Mouse (Mus musculus) naive thymus-derived CD4-positive, alpha-beta T cell, adult 2 months (primary cell): ENCODE results near the gene Dtx1.

Source experiments
- DNase-seq: peaks from one replicate; pipeline ENCODE4 v3.0.0-alpha.2; 2011; ENCODE audit warnings: low read depth

The Dtx1 gene

DNA sequence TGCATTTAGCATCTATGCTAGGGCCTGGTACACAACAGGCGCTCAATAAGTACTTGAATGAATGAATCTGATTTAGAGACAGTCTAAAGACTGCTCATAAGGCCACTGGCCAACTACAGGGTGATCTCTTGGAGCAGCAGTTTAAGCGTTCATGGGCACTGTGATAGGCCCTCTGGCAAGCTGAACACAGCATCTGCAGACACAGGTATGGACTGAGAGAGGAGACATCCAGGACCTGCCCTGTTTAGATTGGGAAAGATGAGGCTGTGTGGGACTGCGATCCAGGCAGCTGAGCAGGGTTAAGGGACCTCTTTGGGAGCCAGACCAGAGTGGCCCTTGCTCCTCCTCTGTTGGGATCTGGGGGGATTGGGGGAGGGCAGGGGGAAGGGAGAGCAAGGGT lies at the start of gene Dtx1:
Gene Dtx1, minus strand, starts transcription at position 101 of the 400 bp plus-strand sequence.
- no peak for DNase-seq

GRCm38 (mm10) chr5:120754215-120754614 lies 42.5 kb upstream of the Dtx1 start:
- no peak for DNase-seq

DNA sequence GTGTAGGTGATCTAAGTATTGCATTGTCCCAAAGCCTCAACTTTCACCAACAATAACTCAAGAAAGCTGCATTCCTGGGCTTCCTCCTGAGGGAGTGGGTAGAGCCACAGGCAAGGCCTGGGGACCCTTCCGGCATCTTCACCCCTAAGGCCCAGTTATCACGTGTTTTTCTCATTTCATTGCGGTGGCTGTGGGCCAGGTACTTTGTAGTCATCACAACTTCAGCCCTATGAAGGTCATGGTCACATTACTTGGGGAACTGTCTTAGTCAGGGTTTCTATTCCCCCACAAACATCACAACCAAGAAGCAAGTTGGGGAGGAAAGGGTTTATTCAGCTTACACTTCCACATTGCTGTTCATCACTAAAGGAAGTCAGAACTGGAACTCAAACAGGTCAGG lies 41.1 kb upstream of the Dtx1 start:
- DNase-seq: no peak

DNA sequence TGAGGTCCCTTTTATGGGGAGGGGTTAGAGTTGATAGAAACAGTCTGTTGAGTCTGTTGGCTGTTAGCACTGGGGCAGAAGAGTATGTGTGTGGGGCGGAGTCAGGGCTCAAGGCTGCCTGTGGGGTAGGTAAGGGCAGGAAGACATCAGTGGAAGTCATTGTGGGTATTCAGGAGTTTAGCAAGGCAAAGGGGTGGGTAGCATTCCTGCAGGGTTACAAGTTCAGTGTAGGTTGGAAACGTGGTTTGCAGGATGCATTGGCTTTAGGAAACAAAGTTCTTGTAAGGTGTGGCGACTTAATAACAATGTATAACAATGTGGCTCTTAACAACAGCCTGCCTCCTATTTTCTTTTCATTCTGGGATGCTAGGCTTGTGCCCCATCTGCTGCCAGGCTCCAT lies 39.5 kb upstream of the Dtx1 start:
- no peak for DNase-seq

- peak; percentile 50 for DNase-seq
Measured at GRCm38 (mm10) chr5:120749688-120750087, 38.0 kb upstream of the Dtx1 start, which contains the start of gene Oas2. Gene Oas2, minus strand, starts transcription at chr5:120749853.

DNA sequence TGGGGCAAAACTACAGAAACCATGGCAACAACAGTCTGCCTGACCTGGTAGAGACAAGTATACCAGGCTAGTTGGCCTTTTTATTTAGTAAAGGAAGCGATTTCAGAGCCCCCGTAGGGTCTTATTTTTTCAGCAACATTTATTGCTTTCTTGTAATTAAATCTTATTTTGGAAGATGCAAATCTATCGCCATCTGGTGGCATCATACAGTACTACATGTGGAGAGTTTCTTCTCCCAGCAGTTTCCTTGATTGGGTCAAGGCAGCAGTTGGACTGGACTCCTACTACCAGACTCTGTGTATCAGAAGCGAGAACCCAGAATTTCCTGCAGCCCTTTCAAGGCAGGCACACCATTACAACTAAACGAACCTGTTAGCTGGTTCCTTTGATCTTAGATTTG lies 34.7 kb upstream of the Dtx1 start:
- peak; percentile 84 for DNase-seq

DNA sequence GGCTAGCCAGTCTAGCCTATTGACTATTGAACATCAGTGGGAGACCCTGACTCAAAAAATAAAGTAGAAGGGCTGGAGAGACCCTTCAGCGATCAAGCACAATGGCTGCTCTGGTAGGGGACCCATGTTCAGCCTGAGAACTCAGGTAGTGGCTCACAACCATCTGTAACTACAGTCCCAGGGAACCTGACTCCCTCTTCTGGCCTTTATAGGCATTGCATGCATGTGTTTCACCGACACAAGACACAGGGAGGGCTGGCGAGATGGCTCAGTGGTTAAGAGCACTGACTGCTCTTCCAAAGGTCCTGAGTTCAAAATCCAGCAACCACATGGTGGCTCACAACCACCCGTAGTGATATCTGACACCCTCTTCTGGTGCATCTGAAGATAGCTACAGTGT lies 30.4 kb upstream of the Dtx1 start:
- peak; percentile 84 for DNase-seq

- DNase-seq: no peak
Measured at GRCm38 (mm10) chr5:120734380-120734990, 22.8 kb upstream of the Dtx1 start.

- no peak for DNase-seq
Measured at GRCm38 (mm10) chr5:120733696-120734095, 22.0 kb upstream of the Dtx1 start.

GRCm38 (mm10) chr5:120732740-120733139 lies 21.0 kb upstream of the Dtx1 start:
- DNase-seq: no peak

- DNase-seq: no peak
Measured at GRCm38 (mm10) chr5:120729319-120729718, 17.6 kb upstream of the Dtx1 start.

GRCm38 (mm10) chr5:120725811-120726455 lies 14.2 kb upstream of the Dtx1 start:
- no peak for DNase-seq

DNA sequence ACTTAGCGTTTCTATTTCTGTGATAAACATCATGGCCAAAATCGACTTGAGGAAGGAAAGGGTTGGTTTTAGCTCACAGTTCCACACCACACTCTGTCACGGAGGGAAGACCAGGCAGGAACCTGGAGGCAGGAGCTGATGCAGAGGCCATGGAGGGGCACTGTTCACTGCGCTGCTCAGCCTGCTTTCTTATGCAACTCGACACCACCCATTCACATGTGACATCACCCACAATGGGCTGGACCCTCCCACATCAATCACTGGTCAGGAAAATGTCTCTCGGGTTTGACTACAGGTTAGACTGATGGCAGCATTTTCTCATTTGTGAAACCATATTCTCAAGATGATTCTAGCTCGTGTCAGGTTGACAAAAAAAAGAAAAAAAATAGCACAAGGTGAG lies 9.3 kb upstream of the Dtx1 start:
- DNase-seq: no peak

DNA sequence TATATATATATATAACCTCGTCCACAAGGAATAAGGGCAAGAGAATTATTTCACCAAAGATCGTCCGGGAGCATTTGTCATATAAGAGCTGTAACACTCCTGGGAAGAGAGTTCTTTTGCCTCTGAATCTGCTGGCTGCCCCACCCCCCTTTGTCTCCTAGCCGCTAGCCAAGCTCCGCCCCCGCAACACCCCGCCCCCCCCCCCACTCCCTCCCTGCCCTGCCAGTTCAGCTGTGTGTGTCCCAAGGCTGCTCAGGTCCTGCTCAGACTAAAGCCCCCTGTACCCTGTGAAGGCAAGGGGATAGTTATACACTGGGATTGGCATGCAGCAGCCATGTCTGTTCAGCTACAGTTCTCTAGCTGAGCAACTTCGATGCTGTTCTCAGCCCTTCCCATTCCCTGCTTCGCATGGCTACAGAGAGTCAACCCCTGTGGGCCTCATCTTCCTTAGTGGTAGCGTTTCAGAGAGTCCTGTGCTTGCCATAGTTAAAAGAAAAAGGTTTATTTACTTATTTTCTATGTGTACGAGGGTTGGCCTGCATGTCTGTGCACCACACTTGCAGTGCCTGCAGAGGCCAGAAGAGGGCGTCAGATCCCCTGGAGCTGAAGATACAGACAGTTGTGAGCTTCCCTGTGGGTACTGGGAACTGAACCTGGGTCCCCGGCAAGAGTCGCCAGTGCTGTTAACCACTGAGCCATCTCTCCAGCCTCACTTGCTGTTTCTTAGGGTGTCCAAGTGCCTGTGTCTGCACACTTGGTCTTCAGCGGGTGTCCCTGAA lies 7.1 kb upstream of the Dtx1 start:
- DNase-seq: no peak

DNA sequence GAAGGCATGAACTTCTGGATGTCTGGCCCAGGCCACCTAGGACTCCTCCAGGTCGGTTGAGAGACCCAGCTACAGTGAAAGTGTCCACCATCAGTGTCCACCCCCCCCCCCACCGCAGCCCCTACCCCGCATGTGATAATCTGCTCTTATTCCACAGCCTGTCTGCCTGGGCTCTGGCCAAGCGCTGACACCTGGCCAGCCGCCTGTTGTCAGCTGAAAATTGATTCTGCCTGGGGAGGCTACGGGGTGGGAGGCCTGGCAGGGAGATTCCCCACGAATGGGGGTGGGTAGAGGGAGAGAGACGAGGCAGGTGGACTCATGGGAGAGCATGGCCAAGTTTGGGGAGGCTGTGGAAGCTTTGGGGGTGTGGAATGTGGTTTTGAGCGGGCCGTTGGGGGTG lies 5.4 kb upstream of the Dtx1 start:
- DNase-seq: no peak

DNA sequence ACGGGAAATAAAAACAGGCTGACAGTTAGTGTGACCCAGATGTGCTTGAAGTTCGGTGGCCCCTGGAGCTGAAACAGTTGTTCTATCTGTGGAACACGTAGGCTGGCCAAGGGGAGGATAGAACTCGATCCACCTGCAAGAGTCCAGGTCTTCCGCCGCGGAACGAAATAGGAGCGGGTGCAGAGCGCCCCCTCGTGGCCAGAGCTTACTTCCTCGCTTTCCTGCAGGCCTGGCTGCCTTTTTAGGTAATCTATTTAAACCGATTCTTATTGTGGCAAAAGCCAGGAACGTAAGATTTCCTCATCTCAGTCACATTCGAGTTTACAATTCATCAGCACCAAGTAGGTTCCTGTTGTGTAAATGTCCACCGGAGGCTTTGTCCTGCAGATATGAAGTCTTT lies 2.6 kb upstream of the Dtx1 start:
- DNase-seq: peak; percentile 93

DNA sequence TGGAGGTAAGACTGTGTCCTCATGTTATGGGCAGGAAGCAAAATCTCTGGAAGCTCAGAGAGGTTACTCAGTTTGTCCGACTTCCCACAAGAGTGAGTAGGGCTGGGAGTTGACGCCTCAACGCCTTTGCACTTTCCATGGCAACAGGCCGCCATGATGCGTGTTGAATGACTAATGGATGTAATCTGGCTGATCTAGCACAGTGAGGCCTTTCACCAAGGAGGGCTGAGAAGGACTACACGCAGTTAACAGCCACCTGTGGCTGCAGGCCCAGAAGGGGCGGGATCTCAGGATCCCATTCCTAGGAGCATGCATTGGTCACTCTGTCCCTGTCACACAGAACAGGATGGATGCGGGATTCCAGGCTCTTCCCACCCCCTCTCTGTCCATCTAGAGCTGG lies 994 bp upstream of the Dtx1 start:
- DNase-seq: no peak

DNA sequence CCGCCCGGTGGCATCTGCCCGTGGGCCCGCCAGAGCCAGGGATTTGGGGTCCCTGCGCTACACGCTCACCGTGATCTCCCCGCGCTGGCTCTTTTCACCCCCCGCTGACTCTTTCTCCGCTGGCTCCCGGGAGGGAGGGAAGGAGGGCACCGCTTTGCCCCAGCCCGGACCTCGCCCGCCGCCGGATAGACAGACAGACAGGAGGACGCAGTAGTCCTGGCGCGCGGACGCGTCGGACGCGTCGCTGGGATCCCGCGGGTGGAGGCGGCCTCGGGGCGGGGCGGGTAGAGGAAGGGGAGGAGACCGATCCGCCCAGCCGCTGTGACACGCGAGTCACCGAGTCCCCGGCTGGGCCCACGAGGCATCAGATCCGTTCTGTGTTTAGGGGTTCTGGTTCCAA lies 311 bp downstream of the Dtx1 start:
- DNase-seq: peak; percentile 87

DNA sequence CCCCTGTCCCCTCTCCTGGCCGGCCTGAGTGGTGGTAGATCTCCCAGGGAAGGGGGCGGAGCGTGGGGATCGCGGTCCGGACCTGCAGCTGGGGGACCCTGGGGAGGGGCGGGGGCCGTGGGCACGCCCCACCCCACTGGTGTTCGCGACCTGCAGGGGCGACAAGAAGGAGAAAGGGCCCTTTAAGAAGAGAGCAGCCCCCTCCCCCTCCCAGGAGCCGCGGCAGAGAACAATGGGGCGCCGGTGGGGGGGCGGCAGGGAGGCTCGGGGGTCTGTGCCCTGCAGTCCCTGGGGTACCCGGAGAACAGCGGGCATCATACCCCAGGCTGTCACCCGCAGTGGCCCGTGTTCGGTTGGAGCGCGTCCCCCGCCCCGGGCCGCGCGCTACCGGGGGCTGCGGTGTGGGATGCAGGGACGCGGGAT lies 890 bp downstream of the Dtx1 start:
- no peak for DNase-seq

DNA sequence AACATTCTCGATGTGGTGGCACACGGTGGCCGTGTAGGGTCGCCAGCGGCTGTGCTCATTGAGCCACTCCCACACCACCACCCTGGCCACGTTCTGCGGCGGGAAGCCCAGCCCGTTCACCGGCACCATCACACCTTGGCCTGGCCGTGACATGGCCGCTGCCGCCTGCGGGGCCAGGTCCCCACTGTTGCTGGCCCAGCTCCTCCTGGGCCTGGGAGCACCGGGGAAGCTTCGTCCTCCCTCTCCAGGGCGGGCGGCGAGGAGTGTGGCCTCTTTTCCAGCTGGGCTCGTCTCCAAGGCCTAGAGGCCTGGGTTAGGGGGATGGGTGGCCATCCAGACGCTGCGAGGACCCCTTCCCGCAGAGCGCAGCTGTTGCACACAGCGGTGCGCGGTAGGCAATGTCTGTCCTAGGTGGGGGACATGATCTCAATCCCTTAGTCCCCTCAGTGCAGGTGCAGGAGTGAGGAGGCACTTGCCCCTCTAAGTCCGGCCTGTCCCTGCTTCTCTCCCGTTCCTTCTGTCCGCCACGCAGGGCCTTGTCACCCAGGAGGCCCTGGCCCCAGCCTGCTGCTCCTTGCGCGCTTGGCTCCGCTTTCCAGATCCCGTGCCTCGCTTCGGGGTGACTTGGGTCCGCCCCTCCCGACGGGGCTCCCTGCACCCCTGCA lies 1.4 kb downstream of the Dtx1 start:
- DNase-seq: no peak

- DNase-seq: no peak
Measured at GRCm38 (mm10) chr5:120706976-120707375, 4.8 kb downstream of the Dtx1 start.

DNA sequence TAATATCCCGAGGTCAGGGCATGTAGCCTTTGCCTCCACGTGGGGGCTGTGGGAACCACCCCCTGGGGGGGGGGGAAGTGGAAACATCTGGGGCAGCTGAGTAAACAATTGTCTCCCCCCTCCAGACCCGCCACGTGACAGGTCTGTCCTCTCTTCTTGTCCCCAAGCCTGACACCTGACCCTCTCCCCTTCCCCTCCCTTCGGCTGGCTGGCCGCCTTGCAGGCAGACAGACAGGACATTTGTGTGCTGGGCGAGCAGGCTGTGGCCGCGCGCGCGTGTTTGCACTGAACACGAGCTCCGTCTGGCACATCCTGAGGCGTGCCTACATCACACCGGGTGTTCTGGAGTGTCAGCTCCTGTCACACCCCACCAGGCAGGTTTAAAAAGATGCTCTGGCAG lies 5.2 kb downstream of the Dtx1 start:
- DNase-seq: no peak

DNA sequence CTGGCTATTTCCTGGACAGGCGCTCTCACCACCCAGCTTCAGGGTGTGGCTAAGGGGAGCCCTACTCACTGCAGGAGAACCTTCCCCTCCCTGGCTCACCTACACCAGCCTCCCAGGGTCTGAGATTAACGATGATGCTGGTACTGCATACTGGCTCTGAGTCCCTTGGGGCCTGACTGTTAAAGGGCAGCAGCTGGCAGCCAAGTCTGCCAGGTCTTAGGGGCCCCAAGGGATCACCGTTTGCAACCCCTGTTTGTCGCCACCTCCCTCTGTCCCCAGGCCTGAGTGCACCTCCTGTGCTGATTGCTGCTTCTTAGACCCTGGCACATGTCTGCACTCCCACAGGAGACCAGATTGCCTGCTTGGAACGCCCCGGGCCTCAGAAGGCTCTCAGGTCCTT lies 7.3 kb downstream of the Dtx1 start:
- DNase-seq: no peak
